Mouse (Mus musculus): ENCODE data around the gene Slc25a39.
A peak's percentile ranks its signal among the peaks of the same experiment; 100 is the strongest.
"Not testable (repeated sequence)": the region's sequence is repeated elsewhere in the genome, so short reads cannot be mapped to it uniquely, and the experiment has no call there.

Gene Slc25a39

DNA sequence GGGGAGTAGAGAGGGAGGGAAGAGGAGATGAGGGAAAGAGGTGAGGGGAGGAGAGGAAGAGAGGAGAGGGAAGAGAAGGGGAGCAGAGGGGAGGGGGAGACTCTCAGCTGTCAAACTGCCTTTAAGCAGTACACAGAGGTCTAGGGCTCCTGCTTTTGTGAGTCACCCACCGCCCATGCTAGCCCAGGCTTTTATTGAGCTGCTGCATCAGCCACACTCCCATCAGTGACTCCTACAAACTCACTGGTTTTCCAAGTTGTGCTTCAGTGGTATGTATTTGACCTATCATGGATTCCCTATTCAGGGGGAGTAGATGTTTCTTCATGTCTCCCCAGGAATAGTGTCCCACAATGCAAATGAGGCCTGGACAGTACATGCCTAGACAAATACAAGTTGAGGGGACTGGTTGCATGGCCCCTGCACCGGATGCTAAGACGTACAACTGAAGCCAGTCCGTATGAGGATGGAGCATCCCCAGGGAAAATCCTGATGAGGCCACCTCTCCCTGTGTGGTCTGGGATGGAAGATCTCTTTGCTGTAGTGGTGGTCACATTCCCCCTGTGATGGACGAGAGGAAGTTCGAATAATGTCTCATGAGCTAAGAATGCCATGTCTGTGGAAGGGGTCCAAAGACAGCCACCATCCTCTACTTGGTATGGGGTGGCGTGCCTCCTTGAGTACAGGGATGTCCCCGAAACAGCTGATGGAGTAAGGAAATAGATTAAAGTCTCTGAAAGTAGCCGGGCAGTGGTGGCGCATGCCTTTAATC is 7.5 kb upstream of the Slc25a39 start:
- no peak for DNase-seq (ENCODE audit: inconsistent age in 2 of 2, low spot score in 1 of 2)

DNA sequence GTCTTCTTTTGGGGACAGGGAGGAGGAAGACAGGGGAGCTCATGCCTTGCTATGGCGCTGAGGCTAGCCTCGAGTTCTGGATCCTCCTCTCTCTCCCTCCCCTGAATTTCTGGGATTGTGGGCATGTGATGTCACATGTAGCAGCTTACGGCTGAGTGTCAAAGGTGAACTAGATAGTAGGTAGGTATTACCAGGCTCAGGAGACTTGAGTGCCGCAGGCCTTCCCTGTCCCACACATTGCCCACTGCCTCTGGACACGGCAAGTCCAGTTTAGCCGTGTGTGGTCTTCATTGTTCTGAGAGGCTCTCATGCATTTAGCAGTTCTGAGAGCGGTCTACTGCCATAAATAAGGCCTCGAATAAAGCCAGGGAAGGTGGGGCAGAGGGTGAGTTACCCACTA is 5.3 kb upstream of the Slc25a39 start:
- DNase-seq (ENCODE audit: inconsistent age in 2 of 2, low spot score in 1 of 2): peak in 1 of 2 experiments; percentile 17

- DNase-seq (ENCODE audit: inconsistent age in 2 of 2, low spot score in 1 of 2): peak; percentile 92 to 97
Measured at GRCm38 (mm10) chr11:102411704-102412103, 4.0 kb upstream of the Slc25a39 start.

DNA sequence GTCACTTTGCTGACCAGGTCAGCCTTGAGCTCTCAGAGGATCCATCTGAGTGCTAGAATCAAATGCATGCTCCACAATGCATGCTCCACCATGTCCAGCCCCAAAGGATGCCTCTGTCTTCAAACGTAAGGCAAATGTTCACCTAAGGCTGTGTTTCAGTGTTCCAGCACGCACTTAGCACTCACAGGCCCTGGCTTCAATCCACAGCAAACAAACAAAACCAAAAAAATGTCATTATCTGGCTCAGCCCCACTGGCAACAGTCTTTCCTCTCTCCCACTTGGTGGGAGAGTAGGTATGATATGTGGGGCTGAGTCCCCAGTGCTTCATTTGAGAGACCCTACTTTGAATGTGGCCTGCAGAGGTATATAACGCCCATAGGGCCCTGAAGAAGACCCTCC is 3.3 kb upstream of the Slc25a39 start:
- DNase-seq (ENCODE audit: inconsistent age in 2 of 2, low spot score in 1 of 2): peak in 1 of 2 experiments; percentile 11

DNA sequence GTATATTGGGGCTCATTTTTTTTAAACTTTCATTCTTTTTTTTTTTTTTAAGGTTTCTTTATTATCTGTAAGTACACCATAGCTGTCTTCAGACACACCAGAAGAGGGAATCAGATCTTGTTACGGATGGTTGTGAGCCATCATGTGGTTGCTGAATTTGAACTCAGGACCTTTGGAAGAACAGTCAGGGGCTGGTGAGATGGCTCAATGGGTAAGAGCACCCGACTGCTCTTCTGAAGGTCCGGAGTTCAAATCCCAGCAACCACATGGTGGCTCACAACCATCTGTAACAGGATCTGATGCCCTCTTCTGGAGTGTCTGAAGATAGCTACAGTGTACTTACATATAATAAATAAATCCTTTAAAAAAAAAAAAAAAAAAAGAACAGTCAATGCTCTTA is 2.6 kb upstream of the Slc25a39 start:
- not testable (repeated sequence) for DNase-seq (ENCODE audit: inconsistent age in 2 of 2, low spot score in 1 of 2)

DNA sequence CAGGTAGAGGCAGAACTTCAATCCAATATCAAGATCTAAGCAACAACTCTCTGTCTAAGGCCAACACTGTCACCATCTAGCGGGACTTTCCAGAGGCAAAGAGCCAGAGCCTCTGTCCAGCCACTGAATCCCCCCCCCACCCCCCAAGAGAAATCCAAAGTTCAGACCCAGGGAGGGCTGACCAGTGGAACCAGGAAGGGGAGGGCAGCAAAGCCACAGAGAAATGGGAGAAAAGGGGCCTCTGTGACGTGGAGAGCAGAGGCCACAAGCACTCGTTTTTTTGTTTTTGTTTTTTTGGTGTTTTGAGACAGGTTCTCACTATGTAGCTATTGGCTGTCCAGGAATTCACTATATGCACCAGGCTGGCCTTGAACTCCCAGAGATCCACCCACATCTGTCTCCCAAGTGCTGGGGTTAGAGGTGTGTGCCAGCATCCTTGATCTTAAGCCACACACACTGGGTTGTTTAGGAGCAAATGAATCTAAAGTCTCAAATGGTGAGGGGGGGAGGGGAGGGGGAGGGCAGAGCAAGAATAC is 2.1 kb upstream of the Slc25a39 start:
- peak in 1 of 2 experiments; percentile 8 for DNase-seq (ENCODE audit: inconsistent age in 2 of 2, low spot score in 1 of 2)

- peak; percentile 26 to 69 for DNase-seq (ENCODE audit: inconsistent age in 2 of 2, low spot score in 1 of 2)
Measured at GRCm38 (mm10) chr11:102408888-102409794, 1.4 kb upstream of the Slc25a39 start.

DNA sequence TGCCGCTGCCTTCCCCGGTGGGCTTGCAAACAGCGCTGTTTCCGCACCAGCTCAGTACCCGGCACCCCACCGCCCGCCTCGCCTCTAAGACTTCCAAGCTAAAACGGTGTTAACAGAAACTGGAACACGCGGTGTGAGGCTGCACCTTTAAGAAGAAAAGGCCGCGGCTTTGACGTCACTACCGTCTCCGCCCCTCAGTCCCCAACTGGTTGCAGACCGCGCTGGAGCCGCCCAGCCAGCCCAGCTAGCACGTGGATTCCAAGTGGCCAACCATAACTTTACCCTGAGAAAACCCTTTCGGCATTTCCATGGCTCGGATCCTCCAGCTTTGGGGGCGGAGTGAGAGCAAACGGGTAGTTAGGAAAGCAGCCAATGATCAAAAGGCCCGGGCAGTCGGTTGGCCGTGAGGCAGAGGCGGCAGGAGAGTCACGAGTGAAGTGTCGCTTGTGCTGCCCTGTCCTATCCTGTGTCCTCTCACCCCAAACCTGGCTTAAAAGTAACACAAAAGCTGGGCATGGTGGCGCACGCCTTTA is 664 bp upstream of the Slc25a39 start:
- DNase-seq (ENCODE audit: inconsistent age in 2 of 2, low spot score in 1 of 2): peak; percentile 98 to 99

DNA sequence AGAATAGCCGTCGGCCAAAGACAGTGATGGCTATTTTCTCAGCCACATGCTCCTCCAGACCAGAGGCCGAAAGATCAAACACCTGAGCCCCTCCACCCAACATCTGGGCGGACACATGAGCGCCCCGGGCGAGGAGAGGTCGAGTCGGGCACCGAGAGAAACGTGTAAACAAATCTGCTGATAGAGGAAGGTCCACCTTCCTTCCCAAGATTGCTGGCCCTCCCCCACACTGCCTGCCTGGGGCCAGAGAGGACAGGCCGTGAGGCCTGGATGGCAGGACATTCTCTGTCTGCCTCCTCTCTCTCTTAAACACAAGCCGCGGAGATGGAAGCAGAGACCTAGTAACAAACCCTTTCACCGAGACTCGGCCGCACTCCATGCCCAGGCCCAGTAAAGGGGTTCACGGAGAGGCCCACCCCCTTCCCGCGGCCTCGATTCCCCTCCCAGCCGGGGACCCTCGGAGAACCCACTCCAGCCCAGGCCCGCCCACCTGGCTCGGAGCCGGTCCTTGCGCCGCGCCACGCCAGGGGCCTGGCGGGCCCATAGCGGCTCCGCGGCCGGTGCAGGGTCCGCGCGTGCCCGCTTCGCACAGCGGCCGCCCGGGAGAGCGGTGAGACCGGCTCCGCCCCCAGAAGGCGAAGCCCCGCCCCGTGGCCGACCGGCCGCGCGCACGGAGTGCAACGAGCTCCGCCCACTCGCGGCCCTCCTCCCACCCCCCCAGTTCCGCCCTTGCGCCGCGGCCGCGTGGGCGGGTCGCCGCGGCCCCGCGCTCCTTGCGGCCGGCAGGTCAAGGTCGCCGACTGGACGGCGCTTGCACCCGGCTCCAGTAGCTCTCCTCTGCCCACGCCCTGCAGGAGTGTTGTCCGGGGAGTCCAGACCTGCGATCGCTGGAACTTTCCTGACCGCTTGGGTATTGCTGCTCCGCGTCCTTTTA is 579 bp downstream of the Slc25a39 start:
- DNase-seq (ENCODE audit: inconsistent age in 2 of 2, low spot score in 1 of 2): peak; percentile 95 to 97

GRCm38 (mm10) chr11:102406401-102406800 is 1.3 kb downstream of the Slc25a39 start:
- peak in 1 of 2 experiments; percentile 40 for DNase-seq (ENCODE audit: inconsistent age in 2 of 2, low spot score in 1 of 2)

DNA sequence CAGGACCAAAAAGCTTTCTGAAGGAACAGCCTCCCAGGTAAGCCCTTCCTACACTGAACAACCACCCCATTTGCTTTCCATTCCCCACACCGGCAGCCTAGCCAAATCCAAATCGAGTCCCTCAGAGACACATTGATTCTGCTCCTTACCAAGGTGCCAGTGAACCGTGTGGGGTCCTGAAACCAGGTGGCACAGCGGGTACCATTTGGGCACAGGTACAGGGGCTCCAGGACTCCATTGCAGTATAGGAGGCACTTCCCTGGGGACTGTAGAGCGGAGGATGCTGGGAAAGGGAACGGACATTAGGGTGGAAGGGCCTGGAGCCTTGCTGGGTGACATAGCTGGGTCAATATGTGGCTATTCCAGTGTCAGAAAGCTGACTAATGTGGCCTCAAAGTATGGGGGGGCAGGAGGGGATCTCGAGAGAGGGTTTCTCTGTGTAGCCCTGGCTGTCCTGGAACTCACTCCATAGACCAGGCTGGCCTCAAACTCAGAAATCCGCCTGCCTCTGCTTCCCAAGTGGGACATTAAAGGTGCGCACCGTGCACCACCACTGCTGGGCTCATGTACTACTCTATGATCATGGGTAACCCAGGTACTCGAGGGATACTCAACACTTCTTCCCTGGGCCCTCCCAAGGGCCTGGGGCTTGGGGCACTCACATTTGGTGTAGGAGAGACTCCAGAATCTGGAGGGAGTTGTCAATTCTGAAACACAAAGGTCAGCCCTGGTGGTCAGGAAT is 2.0 kb downstream of the Slc25a39 start:
- peak in 1 of 2 experiments; percentile 63 for DNase-seq (ENCODE audit: inconsistent age in 2 of 2, low spot score in 1 of 2)

DNA sequence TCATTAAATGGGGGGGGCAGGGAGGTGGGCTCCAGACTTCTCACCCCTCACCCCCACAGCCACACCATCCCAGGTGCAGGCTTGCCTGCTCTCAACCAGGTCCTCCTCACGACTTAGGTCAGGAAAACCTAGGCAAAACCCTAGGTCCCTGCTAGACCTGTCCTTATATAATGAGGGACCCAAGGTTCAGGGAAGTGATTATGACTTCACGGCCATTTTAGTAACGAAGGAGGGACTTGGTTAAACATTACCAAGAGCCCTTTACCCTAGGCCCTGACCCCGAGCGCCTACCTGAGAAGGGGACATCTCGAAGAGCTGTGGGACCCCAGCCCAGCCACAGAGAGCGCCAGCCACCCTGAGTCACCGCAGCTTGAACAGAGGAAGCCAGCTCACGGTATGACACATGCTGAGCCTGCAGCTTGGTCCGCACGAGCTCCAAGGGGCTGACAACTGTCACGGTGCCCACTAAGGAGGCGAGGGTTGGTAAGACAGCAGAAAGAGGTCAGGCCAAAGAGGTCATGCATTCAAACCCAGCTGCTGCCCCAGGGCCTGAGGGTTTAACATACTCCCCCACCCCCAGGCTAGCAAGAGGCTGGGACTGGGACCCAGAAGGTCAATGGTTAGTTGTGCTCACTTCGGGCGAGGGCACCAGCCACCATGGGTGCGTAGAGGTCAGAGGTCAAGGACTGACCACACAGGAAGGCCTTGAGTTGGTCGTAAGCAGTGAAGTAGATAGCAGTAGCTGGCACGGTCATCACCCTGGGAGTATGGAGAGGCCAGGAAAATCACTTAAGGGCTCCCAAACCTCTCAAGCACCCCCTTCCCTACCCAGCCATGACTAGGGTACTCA is 3.4 kb downstream of the Slc25a39 start:
- peak; percentile 46 to 77 for DNase-seq (ENCODE audit: inconsistent age in 2 of 2, low spot score in 1 of 2)

- peak in 1 of 2 experiments; percentile 33 for DNase-seq (ENCODE audit: inconsistent age in 2 of 2, low spot score in 1 of 2)
Measured at GRCm38 (mm10) chr11:102403657-102404056, 4.1 kb downstream of the Slc25a39 start.

- peak in 1 of 2 experiments; percentile 45 for DNase-seq (ENCODE audit: inconsistent age in 2 of 2, low spot score in 1 of 2)
Measured at GRCm38 (mm10) chr11:102401898-102402500, 5.7 kb downstream of the Slc25a39 start.

DNA sequence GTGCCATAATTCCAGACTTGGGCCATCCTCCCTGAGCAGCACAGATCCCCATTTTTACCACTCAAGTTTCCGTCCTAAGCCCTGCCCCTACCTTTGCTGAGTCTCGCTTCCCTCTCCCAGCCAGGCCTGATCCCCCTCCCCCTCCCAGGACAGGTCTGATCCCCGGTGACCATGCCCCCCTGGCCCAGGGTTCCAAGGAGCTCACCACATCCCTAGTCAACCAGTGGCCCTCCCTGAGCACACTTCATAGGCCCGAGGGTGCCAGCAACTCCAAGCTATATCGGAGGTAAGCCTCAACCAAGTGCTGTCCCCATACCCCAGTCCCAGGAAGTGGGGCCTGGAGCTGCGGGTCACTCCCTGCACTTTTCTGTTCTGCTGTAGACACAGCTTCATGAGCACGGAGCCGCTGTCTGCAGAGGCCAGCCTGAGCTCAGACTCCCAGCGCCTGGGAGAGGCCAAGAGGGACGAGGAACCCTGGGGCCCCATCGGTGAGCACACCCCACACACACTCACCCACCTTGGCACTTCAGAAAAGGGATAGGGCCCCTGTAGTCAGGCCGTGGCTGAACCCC is 7.1 kb downstream of the Slc25a39 start:
- peak in 1 of 2 experiments; percentile 43 for DNase-seq (ENCODE audit: inconsistent age in 2 of 2, low spot score in 1 of 2)

DNA sequence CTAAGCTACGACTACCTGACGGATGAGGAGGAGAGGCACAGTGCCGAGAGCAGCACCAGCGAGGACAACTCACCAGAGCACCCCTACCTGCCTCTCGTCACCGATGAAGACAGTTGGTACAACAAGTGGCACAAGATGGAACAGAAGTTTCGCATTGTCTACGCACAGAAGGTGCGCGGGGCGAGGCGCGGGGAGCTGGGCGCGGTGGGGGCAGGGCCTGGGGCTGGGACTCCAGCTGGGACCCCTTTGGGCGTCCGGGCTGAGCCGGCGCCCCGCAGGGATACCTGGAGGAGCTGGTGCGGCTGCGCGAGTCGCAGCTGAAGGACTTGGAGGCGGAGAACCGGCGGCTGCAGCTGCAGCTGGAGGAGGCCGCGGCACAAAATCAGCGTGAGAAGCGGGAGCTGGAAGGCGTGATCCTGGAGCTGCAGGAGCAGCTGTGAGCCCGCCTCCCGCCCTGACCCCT is 8.1 kb downstream of the Slc25a39 start:
- peak in 1 of 2 experiments; percentile 50 for DNase-seq (ENCODE audit: inconsistent age in 2 of 2, low spot score in 1 of 2)

DNA sequence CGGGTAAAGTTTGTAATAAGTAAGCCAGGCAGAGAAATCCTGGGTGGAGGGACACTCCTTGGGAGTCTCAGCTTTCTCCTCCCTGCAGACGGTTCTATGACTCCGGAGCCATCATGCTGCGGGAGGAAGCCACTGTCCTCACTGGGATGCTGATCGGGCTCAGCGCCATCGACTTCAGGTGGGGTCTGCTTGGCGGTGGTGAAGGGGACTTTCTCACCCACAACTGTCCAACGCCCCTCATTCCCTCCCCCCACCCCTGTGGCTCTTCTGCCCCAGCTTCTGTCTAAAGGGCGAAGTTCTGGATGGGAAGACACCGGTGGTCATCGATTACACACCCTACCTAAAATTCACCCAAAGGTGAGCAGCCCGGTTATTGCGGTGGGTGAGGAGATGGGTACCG is 8.6 kb downstream of the Slc25a39 start:
- peak in 1 of 2 experiments; percentile 29 for DNase-seq (ENCODE audit: inconsistent age in 2 of 2, low spot score in 1 of 2)
